Mouse (Mus musculus) kidney, adult 2 months (tissue): ENCODE results near the gene Telo2. TPM values are rescaled to one million over a fixed set of nuclear protein-coding genes. Genes with fewer than 3 reads are reported as not detected.

Experiments
- DNase-seq: peaks from one replicate; pipeline ENCODE4 v3.0.0; 2021
- H3K27ac ChIP-seq: fragments of 200-500 bp; 2 replicates; pipeline ENCODE4 v1.5.1; 2012; ENCODE audit warnings: low read depth, low read length, control low read depth, inconsistent platforms; ENCODE audit not compliant: insufficient read depth
- H3K27me3 ChIP-seq: fragments of 200-500 bp; replicated peaks from 2 replicates; pipeline ENCODE4 v1.6.1; 2012; ENCODE audit warnings: mild to moderate bottlenecking, moderate library complexity, low read length, inconsistent platforms; ENCODE audit not compliant: control insufficient read depth, insufficient read depth
- H3K36me3 ChIP-seq: fragments of 200-500 bp; 2 replicates; pipeline ENCODE4 v1.6.1; 2012; ENCODE audit warnings: mild to moderate bottlenecking, moderate library complexity, low read length, inconsistent platforms; ENCODE audit not compliant: control insufficient read depth, insufficient read depth
- H3K4me1 ChIP-seq: fragments of 200-500 bp; 2 replicates; pipeline ENCODE4 v1.6.1; 2011; ENCODE audit warnings: low read length; ENCODE audit not compliant: control insufficient read depth, insufficient read depth
- H3K4me3 ChIP-seq: fragments of 200-500 bp; 2 replicates; pipeline ENCODE4 v1.5.1; 2011; ENCODE audit warnings: mild to moderate bottlenecking, low read depth, low read length, control low read depth; ENCODE audit not compliant: insufficient read depth
- CTCF ChIP-seq: fragments of 200-500 bp; conservative IDR thresholded peaks from 2 replicates; pipeline ENCODE4 v1.5.1; 2011; ENCODE audit warnings: low read depth, mild to moderate bottlenecking, control low read depth, low read length, moderate library complexity, mixed read lengths; ENCODE audit not compliant: insufficient read depth, insufficient read length
- POLR2A ChIP-seq: fragments of 200-500 bp; IDR thresholded peaks from one replicate; pipeline ENCODE4 v1.6.1; 2011; ENCODE audit warnings: low read depth, low read length, control low read depth
- WGBS: fragments of 180-500 bp; shearing (Covaris S2); methylation state at CpG from one replicate; pipeline ENCODE4 v1.1.7; 2018; 5-methylcytosine and 5-hydroxymethylcytosine counted together
- polyA plus RNA-seq: library from polyadenylated mRNA; depleted of rRNA; stranded (reverse); fragments of >200 nt; gene quantifications from 2 replicates; pipeline ENCODE4 v1.2.3, GENCODE M21; 2012

Gene Telo2
- polyA plus RNA-seq, 1 experiment: 11.6 TPM

GRCm38 (mm10) chr17:25083444-25083931 is 32.3 kb downstream of the Telo2 start, which contains the start of gene Tmem204:
Gene Tmem204, minus strand, starts transcription at chr17:25083591.
- Histone ChIP-seq H3K27me3 (no peaks in the 10 kb centered on the region), H3K27ac (peak within 1 kb of the TSS; percentile 95), H3K4me3 (peak within 1 kb of the TSS; percentile 27; the same call in 1 of the 2 replicates), H3K36me3 (no peaks in the 10 kb centered on the region), H3K4me1 (0 out of 2 replicates have a peak, but pooled peaks cover 3% of the 10 kb centered on the region)
- peak; percentile 89 for DNase-seq
- 31% methylated on average over 7 of the region's 7 CpGs for WGBS
- peak; percentile 62 for TF ChIP-seq CTCF
- no peak for TF ChIP-seq POLR2A

- peak overlapping the region; percentile 95 for H3K27ac ChIP-seq
- H3K4me1 ChIP-seq: 0 out of 2 replicates have a peak, but pooled peaks cover 4% of the 10 kb centered on the region
- WGBS: 48% methylated on average over 3 of the region's 3 CpGs
- 0 out of 2 replicates have a peak overlapping the region, but pooled peaks have one; percentile 27 for H3K4me3 ChIP-seq
- H3K27me3 ChIP-seq: no peaks in the 10 kb centered on the region
- H3K36me3 ChIP-seq: no peaks in the 10 kb centered on the region
- no peak for DNase-seq
- TF ChIP-seq CTCF (no peak), POLR2A (no peak)
These were observed 32.9 kb downstream of the Telo2 start for GRCm38 (mm10) chr17:25082887-25083286.

GRCm38 (mm10) chr17:25082081-25082847 is 33.5 kb downstream of the Telo2 start:
- 0 out of 2 replicates have a peak, but pooled peaks cover 8% of the 10 kb centered on the region for H3K4me1 ChIP-seq
- no peak for TF ChIP-seq POLR2A
- TF ChIP-seq CTCF: peak; percentile 33; the same call in 1 of the 2 replicates
- WGBS: 49% methylated on average over 14 of the region's 14 CpGs
- H3K27ac ChIP-seq: peak overlapping the region; percentile 95
- no peaks in the 10 kb centered on the region for H3K27me3 ChIP-seq
- H3K36me3 ChIP-seq: no peaks in the 10 kb centered on the region
- peak; percentile 81 for DNase-seq
- H3K4me3 ChIP-seq: peak overlapping the region; percentile 21

GRCm38 (mm10) chr17:25080960-25081381 is 34.8 kb downstream of the Telo2 start:
- peak; percentile 55 for TF ChIP-seq POLR2A
- no peak for TF ChIP-seq CTCF
- Histone ChIP-seq H3K27me3 (no peaks in the 10 kb centered on the region), H3K4me3 (peak overlapping the region; percentile 79), H3K4me1 (0 out of 2 replicates have a peak, but pooled peaks cover 8% of the 10 kb centered on the region), H3K27ac (peak overlapping the region; percentile 95), H3K36me3 (no peaks in the 10 kb centered on the region)
- peak; percentile 92 for DNase-seq
- 65% methylated on average over 11 of the region's 11 CpGs for WGBS

- H3K4me3 ChIP-seq: peak overlapping the region; percentile 79
- H3K27ac ChIP-seq: peak overlapping the region; percentile 91
- DNase-seq: no peak
- WGBS: 69% methylated on average over 13 of the region's 13 CpGs
- no peaks in the 10 kb centered on the region for H3K36me3 ChIP-seq
- H3K4me1 ChIP-seq: 0 out of 2 replicates have a peak, but pooled peaks cover 8% of the 10 kb centered on the region
- no peaks in the 10 kb centered on the region for H3K27me3 ChIP-seq
- TF ChIP-seq POLR2A (no peak), CTCF (no peak)
These were observed 35.6 kb downstream of the Telo2 start for GRCm38 (mm10) chr17:25080210-25080609.

GRCm38 (mm10) chr17:25077771-25078372 is 37.9 kb downstream of the Telo2 start:
- 27% methylated on average over 13 of the region's 13 CpGs for WGBS
- Histone ChIP-seq H3K36me3 (no peaks in the 10 kb centered on the region), H3K4me1 (0 out of 2 replicates have a peak, but pooled peaks cover 5% of the 10 kb centered on the region), H3K27ac (peak overlapping the region; percentile 24), H3K4me3 (peak overlapping the region; percentile 54), H3K27me3 (no peaks in the 10 kb centered on the region)
- DNase-seq: peak; percentile 89
- no peak for TF ChIP-seq POLR2A
- no peak for TF ChIP-seq CTCF
